Mouse (Mus musculus) urinary bladder, postnatal 14 days (tissue): ENCODE data around the gene Txnrd1.

Experiments used
- DNase-seq: peaks from one replicate; pipeline ENCODE4 v3.0.0; 2021; ENCODE audit warnings: low spot score

Txnrd1 gene

DNA sequence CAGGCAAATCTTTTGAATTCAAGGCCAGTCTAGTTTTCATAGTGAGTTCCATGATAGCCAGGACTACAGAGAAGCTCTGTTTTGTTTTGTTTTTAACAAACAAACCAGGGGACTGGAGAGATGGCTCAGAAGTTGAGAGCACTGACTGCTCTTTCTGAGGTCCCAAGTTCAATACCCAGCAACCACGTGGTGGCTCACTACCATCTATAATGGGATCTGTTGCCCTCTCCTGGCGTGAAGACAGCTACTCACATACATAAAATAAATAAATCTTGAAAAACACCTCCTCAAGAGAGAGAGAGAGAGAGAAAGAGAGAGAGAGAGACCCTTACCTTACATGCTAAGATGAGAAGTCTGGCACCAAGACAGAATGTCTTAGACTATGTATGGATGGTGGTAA, 84.9 kb downstream of the Txnrd1 start:
- DNase-seq = no peak

DNA sequence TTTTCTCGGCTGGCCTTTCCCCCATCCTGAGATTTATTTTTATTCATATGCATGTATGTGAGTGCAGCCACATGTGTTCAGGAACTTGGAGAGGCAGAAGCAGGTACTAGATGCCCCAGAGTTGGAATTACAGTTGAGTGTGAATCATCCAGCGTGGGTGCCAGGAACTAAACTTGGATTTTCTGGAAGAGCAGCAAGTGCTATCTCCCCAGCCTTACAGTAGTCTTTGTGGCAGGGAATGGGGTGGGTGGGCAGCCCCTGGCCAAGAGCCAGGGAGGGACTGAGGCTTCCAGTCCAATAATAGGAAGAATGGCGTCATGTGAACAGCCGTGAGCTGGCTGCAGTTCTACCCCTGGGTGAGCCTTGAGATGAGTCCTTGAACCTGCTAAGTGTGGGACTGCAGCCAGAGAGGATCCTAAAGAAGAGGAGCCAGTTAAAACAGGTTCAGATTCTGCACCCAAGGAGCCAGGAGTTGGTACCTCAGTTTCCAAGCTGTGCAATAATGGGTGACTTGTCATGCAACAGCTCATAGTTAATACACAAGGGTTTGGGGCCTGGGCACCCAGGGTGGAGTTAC, 85.7 kb downstream of the Txnrd1 start:
- DNase-seq = no peak

DNA sequence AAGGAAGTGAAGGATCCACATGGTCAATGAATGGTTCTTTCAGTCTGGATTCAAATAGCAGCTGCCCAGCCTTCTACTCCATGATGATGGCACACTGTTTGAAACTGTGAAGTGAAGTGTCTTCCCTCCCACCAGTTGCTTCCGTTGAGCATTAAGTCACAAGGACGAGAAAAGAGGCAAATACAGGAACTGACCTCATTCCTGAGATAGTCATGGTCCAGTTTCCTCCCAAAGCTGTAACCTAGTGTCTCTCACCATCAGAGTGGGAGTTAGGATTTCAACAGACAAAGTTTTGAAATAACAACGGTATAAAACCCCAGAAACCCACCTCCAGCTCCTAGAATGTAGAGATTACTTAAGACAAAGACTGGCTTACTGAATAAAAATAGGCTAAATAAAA, 89.8 kb downstream of the Txnrd1 start:
- DNase-seq = no peak

DNA sequence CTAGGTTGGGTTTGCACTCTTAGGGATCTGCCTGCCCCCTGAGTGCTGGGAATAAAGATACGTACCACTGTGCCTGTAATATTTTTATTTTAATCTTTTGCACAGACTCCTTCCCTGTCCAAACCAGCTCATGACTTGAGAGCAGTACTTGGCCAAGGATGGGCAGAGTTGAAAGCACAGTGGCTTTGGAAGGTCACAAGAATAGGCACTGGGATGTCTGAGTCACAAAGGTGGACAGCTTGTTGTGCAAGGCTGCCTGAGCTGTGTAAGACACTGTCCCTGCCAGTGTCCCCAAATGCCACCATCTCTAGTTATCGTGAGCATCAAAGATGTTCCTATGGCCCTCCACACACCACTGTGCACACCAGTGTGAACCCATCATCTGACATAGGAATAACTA, 91.0 kb downstream of the Txnrd1 start:
- no peak for DNase-seq

DNA sequence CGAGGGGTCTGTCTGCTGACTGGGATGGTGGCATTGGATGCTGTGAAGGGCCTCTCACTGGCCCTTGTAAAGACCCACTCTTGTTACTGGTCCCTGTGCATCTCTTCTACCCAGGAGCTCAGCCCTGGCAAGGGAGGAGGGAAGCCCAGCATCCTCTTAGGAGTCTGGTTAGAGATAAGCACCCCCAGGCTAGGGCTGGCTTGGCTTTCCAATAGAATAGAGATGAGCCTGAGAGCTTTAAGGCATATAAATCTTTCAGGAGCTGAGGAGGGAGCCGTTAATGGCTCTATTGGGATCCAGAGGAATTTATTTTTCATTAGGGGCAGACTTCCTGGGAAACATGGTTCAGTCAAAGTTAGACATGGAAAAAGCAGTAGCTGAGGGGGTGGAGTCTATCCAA, 91.9 kb downstream of the Txnrd1 start:
- DNase-seq = no peak

DNA sequence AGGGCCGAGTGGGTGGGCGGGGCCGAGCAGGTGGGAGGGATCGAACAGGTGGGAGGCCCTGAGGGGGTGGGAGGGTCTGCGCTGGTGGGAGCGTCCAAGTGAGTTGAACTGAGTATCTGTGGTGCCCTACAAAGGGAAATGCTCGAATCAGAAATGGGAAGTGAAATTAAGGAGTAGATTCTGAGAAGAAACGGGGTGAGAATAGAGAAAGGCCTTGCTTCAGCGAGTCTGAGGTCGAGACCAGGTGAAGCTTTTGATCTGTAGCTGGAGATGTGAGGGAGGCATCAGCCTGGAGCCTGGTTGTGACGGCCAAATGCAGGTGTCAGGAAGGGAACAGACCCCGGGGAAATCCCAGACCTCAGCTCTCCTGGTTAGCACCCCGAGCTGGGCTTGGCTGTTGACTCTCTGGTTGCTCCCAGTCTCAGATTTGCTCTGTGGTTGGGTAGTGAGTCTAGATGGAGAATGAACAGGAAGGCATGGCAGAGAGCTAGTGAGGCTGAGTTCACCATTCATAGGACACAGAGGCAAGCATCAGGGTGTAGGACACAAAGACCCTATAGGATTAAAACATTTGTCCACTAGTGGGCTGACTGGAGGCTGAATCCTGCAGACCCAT, 101.4 kb downstream of the Txnrd1 start:
- DNase-seq = no peak

DNA sequence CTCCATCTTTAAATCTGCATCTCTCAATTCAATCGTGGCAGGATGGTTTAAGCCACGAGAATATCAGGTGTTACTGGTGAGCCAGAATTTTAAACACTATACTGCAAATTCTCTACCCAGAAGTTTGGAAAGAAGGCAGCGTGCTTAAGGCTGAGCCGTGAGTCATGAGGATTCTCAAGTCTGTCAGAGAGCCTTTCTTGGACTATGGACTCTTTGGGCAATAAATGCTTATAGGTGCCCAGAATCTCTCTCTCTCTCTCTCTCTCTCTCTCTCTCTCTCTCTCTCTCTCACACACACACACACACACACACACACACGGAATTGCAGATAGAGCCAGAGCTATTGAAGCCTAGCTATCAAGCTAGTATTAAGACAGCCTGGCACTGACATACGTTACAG, 102.0 kb downstream of the Txnrd1 start:
- DNase-seq = no peak
